Mouse (Mus musculus) layer of hippocampus, postnatal 10 days (tissue): ENCODE results near the gene Mtus2. TPM values are rescaled to one million over a fixed set of nuclear protein-coding genes. Genes with fewer than 3 reads are reported as not detected.
"Not testable (repeated sequence)": the region's sequence is repeated elsewhere in the genome, so short reads cannot be mapped to it uniquely, and the experiment has no call there.

Experiments
- DNase-seq, 2 experiments: peaks; one replicate each; pipeline ENCODE4 v3.0.0; 2021; ENCODE audit warnings: low spot score in 2 of 2
- long read RNA-seq: library from polyadenylated mRNA; stranded (forward); transcript quantifications from one replicate; pipeline ENCODE4 v2.0.0, GENCODE M21; 2023
- total RNA-seq, 2 experiments: library from RNA; stranded (reverse); gene quantifications; 2 replicates each; pipeline ENCODE4 v1.2.3; 2021

The Mtus2 gene
- total RNA-seq: 10 to 100 TPM; 35.3 to 40.3 TPM
- long read RNA-seq, full-length matches to known transcripts: 5 of 13 reads
- long read RNA-seq, partial matches to known transcripts: 0 of 13 reads
- long read RNA-seq, other reads (novel, unspliced or antisense): 8 of 13 reads

GRCm38 (mm10) chr5:147956821-147957564 lies at the start of gene Mtus2:
TSS of gene Mtus2 (plus strand) at chr5:147957320.
- DNase-seq: peak; percentile 95 to 96

- DNase-seq: no peak
Observed at GRCm38 (mm10) chr5:147907851-147908250, 49.3 kb upstream of the Mtus2 start.

DNA sequence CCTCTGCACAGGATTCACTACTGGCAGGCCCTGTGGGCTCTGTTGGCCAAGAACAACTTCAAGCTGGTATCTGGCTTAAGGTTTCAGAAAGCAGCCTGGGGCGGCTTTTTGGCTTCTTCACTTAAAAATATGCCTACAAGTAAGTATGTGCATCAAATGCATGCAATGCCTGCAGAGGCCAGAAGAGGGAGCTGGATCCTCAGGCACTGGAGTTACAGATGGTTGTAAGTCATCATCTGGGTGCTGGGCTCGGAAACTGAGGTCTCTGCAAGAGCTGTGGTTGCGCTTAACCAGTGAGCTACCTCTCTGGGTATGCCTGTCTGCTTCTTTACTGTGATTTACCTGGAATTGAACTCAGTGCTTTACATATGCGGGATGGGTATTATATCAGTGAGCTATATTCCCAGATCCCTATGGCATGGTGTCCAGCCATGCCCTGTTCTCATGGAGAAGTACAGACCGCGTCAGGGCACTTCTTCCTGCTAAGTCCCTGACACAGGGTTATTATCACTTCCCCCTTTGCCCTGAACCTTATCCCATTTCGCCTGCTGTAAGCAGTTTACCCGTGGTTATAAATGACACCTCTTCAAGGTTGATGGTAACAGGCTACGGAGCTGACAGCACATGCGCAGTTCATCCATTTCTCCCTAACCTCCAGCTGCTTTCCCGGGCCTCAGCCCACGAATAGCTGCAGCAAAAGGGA lies 46.2 kb upstream of the Mtus2 start:
- peak in 1 of 2 experiments; percentile 17 for DNase-seq

- no peak for DNase-seq
Observed at GRCm38 (mm10) chr5:147911744-147912143, 45.4 kb upstream of the Mtus2 start.

GRCm38 (mm10) chr5:147913241-147913842 lies 43.8 kb upstream of the Mtus2 start:
- DNase-seq: no peak

- no peak for DNase-seq
Observed at GRCm38 (mm10) chr5:147915038-147915566, 42.0 kb upstream of the Mtus2 start.

- no peak for DNase-seq
Observed at GRCm38 (mm10) chr5:147916171-147916570, 40.9 kb upstream of the Mtus2 start.

- DNase-seq: no peak
Observed at GRCm38 (mm10) chr5:147918044-147918846, 38.9 kb upstream of the Mtus2 start.

DNA sequence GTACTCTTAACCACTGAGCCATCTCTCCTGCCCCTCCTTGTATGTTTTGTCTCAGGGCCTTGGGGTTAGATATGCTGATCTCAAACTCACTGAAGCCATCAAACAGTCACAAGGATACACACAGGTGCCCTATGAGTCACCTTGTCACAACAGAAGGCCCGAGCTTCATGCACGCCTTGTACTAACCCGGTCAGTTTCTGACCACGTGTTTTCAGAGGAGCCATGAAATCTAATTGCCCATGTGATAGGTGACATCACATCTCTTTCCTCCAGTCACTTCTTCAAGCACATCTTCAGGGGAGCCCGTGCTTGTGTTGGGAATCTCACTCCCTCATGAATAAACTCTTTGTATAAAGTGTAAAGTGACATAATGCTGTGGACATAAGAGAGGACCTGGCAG lies 32.5 kb upstream of the Mtus2 start:
- DNase-seq: no peak

DNA sequence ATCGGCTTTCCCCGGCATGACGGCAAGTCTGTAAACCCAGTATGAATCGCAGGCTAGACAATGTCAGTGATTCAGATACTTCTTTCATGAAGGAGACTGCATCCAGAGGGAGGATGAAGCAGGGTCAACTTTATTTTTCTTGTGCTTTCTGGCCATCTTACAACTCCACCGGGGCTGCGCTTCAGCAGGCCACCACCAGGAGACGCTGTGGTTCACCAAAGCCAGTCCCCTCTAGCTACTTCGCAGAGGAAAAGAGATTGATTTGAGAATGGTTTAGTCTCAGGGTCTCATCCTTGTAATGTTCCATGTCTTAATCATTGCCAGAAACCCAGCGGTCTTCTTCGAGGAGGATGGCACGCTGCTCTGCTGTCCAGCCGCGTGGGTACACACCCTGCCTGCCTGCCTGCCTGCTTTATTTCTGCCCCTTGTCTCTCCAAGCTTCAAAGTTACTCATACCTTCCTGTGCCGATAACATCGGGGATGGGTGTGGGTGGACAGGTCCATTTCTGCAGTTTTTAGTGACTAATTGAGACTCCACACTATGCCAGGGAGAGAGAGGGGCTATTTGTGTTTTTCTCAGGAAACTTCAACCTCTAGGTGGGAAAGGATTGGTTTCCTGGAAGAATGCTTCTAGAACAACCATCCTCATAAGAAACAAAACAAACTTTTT lies 31.1 kb upstream of the Mtus2 start:
- DNase-seq: peak in 1 of 2 experiments; percentile 21

GRCm38 (mm10) chr5:147928668-147929497 lies 28.2 kb upstream of the Mtus2 start:
- DNase-seq: no peak

DNA sequence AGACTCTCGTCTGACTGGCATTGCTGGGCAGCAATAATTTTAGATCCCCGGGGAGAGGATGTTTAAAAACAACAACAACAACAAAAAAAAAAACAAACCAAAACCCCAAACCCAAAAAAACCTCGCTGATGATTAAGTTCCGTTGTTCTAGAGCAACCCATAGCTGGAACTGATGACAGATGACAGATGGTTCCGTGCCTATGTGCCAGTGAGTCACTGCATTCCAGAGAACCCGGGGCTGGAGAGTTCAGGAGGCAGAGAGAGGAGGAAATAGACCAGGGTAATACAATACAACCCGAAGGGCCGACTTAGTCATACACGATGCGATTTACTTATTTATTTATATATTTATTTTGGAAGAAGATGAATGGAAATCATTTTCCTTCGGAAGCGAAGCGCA lies 22.0 kb upstream of the Mtus2 start:
- no peak for DNase-seq

GRCm38 (mm10) chr5:147939226-147939625 lies 17.9 kb upstream of the Mtus2 start:
- no peak for DNase-seq

- DNase-seq: no peak
Observed at GRCm38 (mm10) chr5:147945000-147945666, 12.0 kb upstream of the Mtus2 start.

DNA sequence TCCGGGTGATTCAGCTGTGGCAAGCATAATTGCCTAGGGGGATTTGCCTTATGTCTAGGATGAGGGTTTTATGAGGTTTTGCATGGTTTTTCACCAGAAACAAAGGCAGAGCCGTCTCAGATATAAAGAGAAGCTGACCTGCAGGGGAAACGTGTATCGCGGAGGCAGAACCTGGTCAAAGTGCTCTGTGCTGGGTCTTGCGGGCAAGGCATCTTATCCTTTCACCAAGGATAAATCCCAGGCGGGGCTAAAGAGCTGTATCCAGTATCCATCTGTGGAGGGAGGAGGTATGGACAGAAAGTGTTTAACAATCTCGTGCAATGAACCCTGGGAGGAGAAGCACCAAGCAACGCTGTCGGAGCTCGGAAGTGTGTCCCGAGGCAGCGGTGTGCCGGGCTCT lies 7.2 kb upstream of the Mtus2 start:
- DNase-seq: no peak

- DNase-seq: no peak
Observed at GRCm38 (mm10) chr5:147951751-147952150, 5.4 kb upstream of the Mtus2 start.

- not testable (repeated sequence) for DNase-seq
Observed at GRCm38 (mm10) chr5:147953181-147953580, 3.9 kb upstream of the Mtus2 start.

GRCm38 (mm10) chr5:147955671-147956070 lies 1.4 kb upstream of the Mtus2 start:
- DNase-seq: no peak

GRCm38 (mm10) chr5:147956421-147956820 lies 699 bp upstream of the Mtus2 start:
- no peak for DNase-seq
